In the genomic region with DNA sequence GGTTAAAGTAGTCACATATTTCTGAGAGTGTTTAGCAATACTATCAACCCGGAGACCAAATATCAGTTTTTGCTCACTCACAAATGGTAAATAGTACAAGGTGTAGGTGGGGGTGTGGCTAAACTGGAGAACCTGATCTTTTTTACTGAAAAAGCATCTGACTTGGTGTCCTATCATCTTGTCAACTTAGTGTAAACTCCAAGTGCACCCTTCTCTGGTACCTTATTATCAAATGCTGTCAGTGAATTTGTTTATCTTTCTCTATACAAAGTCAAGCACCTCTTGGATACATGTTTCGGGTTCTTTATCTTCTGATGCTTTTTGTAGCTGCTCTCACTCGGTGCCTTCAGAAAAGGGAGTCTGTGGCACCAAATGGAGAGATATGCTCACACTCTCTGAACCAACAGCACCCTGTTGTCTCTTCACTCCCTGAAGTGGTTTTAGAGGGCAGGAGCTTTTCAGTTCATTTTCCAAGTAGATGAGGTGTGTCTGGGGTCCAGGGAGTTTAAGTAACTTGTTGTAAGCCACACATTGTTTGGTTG, we compare ENCODE assay signal across 15 mouse cellular contexts.
"Had no signal": no experiment of that assay in that cellular context is flagged by ENCODE, and none has a peak within 500 bp of the region (broad histone marks: within the 10 kb centered on the region; RNA-seq: fewer than 3 reads in every experiment).

No protein-coding gene starts in this region.

- H3K36me3 ChIP-seq: limb, embryonic 15.5 days; midbrain, embryonic 13.5 days had no signal

- DNase-seq: kidney, adult 9 months; kidney, postnatal 36 days; lung, embryonic 14.5 days; lung, postnatal 10 days; lung, postnatal 4 days; right cerebral cortex, adult 18-20 months; right cerebral cortex, postnatal 25 days; thymus, postnatal 4 days had no signal

- H3K4me2 ChIP-seq: limb, embryonic 15.5 days; lung, embryonic 14.5 days; midbrain, embryonic 13.5 days had no signal

- H3K9ac ChIP-seq: limb, embryonic 15.5 days; lung, embryonic 14.5 days; midbrain, embryonic 13.5 days had no signal

- H3K27ac ChIP-seq: kidney, postnatal 0 days; limb, embryonic 15.5 days; midbrain, embryonic 13.5 days; stomach, postnatal 0 days had no signal

- H3K9me3 ChIP-seq: limb, embryonic 15.5 days; megakaryocyte, embryonic 14.5 days; midbrain, embryonic 13.5 days had no signal

- ATAC-seq: inflammation-experienced regulatory T-cells, adult 6 months; intestine, postnatal 0 days; midbrain, embryonic 13.5 days had no signal

- H3K4me3 ChIP-seq: limb, embryonic 15.5 days; megakaryocyte, embryonic 14.5 days; midbrain, embryonic 13.5 days had no signal
